Mouse (Mus musculus) liver, adult 2 months (tissue): ENCODE data around the gene Rhod. TPM values are rescaled to one million over a fixed set of nuclear protein-coding genes. Genes with fewer than 3 reads are reported as not detected.

ENCODE experiments used
- DNase-seq: peaks from one replicate; pipeline ENCODE4 v3.0.0-alpha.2; 2011; ENCODE audit warnings: low read depth, low spot score; ENCODE audit errors: extremely low read depth
- H3K27ac ChIP-seq: fragments of 200-500 bp; replicated peaks from 2 replicates; pipeline ENCODE4 v1.5.1; 2012; ENCODE audit warnings: low read depth, mild to moderate bottlenecking, control low read depth, inconsistent platforms, low read length; ENCODE audit not compliant: insufficient read depth
- H3K27me3 ChIP-seq: fragments of 200-500 bp; 2 replicates; pipeline ENCODE4 v1.6.1; 2012; ENCODE audit warnings: mild to moderate bottlenecking, moderate library complexity, low read length, inconsistent platforms; ENCODE audit not compliant: control insufficient read depth, insufficient read depth
- H3K36me3 ChIP-seq: fragments of 200-500 bp; 2 replicates; pipeline ENCODE4 v1.6.1; 2012; ENCODE audit warnings: low read length, inconsistent platforms; ENCODE audit not compliant: control insufficient read depth, insufficient read depth
- H3K4me1 ChIP-seq: fragments of 200-500 bp; 2 replicates; pipeline ENCODE4 v1.6.1; 2011; ENCODE audit warnings: low read length; ENCODE audit not compliant: control insufficient read depth, insufficient read depth
- H3K4me3 ChIP-seq: fragments of 200-500 bp; 2 replicates; pipeline ENCODE4 v1.5.1; 2011; ENCODE audit warnings: low read depth, mild to moderate bottlenecking, control low read depth, low read length, moderate library complexity; ENCODE audit not compliant: insufficient read depth
- H3K79me2 ChIP-seq: fragments of 200-500 bp; 2 replicates; pipeline ENCODE4 v1.6.1; 2012; ENCODE audit warnings: inconsistent platforms, mild to moderate bottlenecking, low read length, moderate library complexity; ENCODE audit not compliant: control insufficient read depth, insufficient read depth
- H3K9ac ChIP-seq: fragments of 200-500 bp; 2 replicates; pipeline ENCODE4 v1.6.1; 2012; ENCODE audit warnings: low read depth, mild to moderate bottlenecking, control low read depth, inconsistent platforms, low read length
- CTCF ChIP-seq: fragments of 200-500 bp; IDR thresholded peaks from 2 replicates; pipeline ENCODE4 v1.5.1; 2011; ENCODE audit warnings: low read depth, low read length, control low read depth
- POLR2A ChIP-seq: fragments of 200-500 bp; IDR thresholded peaks from 2 replicates; pipeline ENCODE4 v1.6.1; 2011; ENCODE audit warnings: low read length, control low read depth; ENCODE audit not compliant: insufficient read depth; ENCODE audit errors: extremely low read depth
- WGBS: fragments of 180-500 bp; shearing (Covaris S2); methylation state at CpG from one replicate; pipeline ENCODE4 v1.1.7; 2018; 5-methylcytosine and 5-hydroxymethylcytosine counted together
- polyA plus RNA-seq: library from polyadenylated mRNA; depleted of rRNA; stranded (reverse); fragments of >200 nt; gene quantifications from 2 replicates; pipeline ENCODE4 v1.2.3, GENCODE M21; 2012
- total RNA-seq: library from RNA; depleted of rRNA; stranded (reverse); fragments of >200 nt; gene quantifications from 2 replicates; pipeline ENCODE4 v1.2.3, GENCODE M21; 2014

Gene Rhod
- total and polyA plus RNA-seq, 2 experiments: 23.9 to 34.9 TPM

DNA sequence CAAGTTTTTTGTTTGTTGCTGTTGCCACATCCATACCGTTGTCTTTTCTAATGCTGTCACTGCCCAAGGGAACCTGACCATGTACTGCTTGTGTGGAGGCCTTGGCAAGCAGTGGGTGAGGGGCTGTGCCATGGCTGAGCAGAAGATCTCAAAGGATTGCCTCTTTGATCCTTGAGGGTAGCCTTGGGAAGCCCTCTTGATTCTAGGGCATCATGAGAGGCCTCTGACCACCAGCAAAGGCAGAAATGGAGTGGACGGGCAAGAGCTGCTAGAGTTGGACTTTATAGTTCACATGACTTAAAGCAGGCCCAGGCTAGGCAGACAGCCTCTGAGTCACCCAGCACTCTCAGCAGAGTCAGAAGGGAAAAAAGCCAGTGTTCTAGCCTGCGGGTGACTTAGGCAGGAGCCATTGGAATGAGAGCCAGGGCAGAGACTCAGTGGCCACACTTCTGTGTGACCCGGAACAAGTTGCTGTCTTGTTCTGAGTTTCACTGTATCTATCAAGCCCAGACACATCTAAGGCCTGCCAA is 9.1 kb downstream of the Rhod start:
- DNase-seq: no peak
- Histone ChIP-seq H3K27me3 (no peaks in the 10 kb centered on the region), H3K4me3 (no peak overlapping the region), H3K9ac (no peak overlapping the region), H3K36me3 (peaks cover 21% of the 10 kb centered on the region), H3K27ac (no peak overlapping the region), H3K79me2 (peaks cover 3% of the 10 kb centered on the region; the same call in 1 of the 2 replicates), H3K4me1 (no peaks in the 10 kb centered on the region)
- TF ChIP-seq CTCF (no peak), POLR2A (no peak)
- 81% methylated on average over 4 of the region's 4 CpGs for WGBS

DNA sequence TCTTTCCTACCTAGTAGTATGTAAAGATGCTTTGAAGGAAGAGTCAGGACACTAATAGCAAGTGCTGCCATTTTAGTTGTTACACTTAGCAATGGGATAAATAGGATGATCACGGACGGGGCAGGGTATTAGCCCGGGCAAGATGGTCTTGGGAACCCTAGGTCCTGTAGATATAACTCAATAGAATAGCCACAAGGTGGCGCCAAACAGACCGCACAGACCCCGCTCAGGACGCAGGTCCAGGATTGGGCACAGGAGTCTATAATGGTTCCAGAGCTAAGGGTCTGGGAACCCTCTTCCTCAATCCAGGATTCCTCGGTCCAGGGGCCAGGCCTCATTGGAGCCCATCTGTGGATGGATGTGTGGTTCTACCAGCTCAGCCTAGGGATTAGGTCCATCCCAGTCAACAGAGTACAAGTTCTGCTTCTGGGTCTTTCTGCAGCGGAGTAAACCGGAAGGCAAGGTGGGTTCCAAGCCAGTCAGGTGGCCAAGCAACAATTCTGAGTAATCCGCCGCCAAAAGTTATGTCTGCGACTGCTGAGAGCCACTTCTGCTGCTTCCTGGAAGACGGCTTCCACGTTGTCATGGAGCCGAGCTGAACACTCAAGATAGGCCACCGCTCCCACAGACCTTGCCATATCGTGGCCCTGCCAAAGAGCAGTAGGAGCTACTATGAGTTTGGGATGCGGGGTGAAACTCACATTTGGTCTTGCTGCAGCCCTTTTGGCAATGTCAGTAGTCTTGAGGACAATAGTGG is 13.4 kb downstream of the Rhod start:
- Histone ChIP-seq H3K27me3 (no peaks in the 10 kb centered on the region), H3K36me3 (peaks cover 22% of the 10 kb centered on the region), H3K9ac (no peak overlapping the region), H3K27ac (no peak overlapping the region), H3K79me2 (no peaks in the 10 kb centered on the region; the same call in 1 of the 2 replicates), H3K4me1 (peaks cover 2% of the 10 kb centered on the region; the same call in 1 of the 2 replicates), H3K4me3 (no peak overlapping the region)
- TF ChIP-seq CTCF (peak; percentile 76), POLR2A (no peak)
- no peak for DNase-seq
- WGBS: 76% methylated on average over 19 of the region's 19 CpGs

GRCm38 (mm10) chr19:4423021-4423420 is 16.2 kb downstream of the Rhod start:
- H3K4me3 ChIP-seq: no peak overlapping the region
- TF ChIP-seq CTCF: no peak
- TF ChIP-seq POLR2A: no peak
- no peaks in the 10 kb centered on the region for H3K27me3 ChIP-seq
- no peak overlapping the region for H3K27ac ChIP-seq
- H3K4me1 ChIP-seq: peaks cover 10% of the 10 kb centered on the region
- 92% methylated on average over 3 of the region's 3 CpGs for WGBS
- DNase-seq: no peak
- no peak overlapping the region for H3K9ac ChIP-seq
- H3K79me2 ChIP-seq: no peaks in the 10 kb centered on the region; the same call in 1 of the 2 replicates
- peaks cover 22% of the 10 kb centered on the region for H3K36me3 ChIP-seq

GRCm38 (mm10) chr19:4422581-4422980 is 16.7 kb downstream of the Rhod start:
- TF ChIP-seq CTCF: no peak
- TF ChIP-seq POLR2A: no peak
- H3K27ac ChIP-seq: no peak overlapping the region
- H3K27me3 ChIP-seq: no peaks in the 10 kb centered on the region
- DNase-seq: peak; percentile 69
- H3K4me1 ChIP-seq: peaks cover 10% of the 10 kb centered on the region
- no peak overlapping the region for H3K9ac ChIP-seq
- peaks cover 19% of the 10 kb centered on the region for H3K36me3 ChIP-seq
- 67% methylated on average over 3 of the region's 3 CpGs for WGBS
- H3K79me2 ChIP-seq: no peaks in the 10 kb centered on the region; the same call in 1 of the 2 replicates
- no peak overlapping the region for H3K4me3 ChIP-seq

- Histone ChIP-seq H3K79me2 (no peaks in the 10 kb centered on the region; the same call in 1 of the 2 replicates), H3K9ac (peak overlapping the region; percentile 13; the same call in 1 of the 2 replicates), H3K36me3 (peaks cover 11% of the 10 kb centered on the region; the same call in 1 of the 2 replicates), H3K4me3 (no peak overlapping the region), H3K27ac (peak overlapping the region; percentile 51), H3K27me3 (no peaks in the 10 kb centered on the region), H3K4me1 (peaks cover 10% of the 10 kb centered on the region)
- TF ChIP-seq POLR2A: no peak
- TF ChIP-seq CTCF: no peak
- DNase-seq: peak; percentile 97
- WGBS: 15% methylated on average over 8 of the region's 8 CpGs
Measured at GRCm38 (mm10) chr19:4420153-4420910, 18.9 kb downstream of the Rhod start.
